Mouse (Mus musculus) retina, postnatal 7 days (tissue): ENCODE results near the gene Gm10197.

ENCODE experiments used
- DNase-seq: peaks from one replicate; pipeline ENCODE4 v3.0.0-alpha.2; 2012; ENCODE audit warnings: low read depth, low spot score

The Gm10197 gene

GRCm38 (mm10) chr19:53394552-53394951 is 23.0 kb upstream of the Gm10197 start:
- peak; percentile 58 for DNase-seq

GRCm38 (mm10) chr19:53393646-53394045 is 22.1 kb upstream of the Gm10197 start:
- DNase-seq, result no peak

- DNase-seq, result no peak
These were observed 21.3 kb upstream of the Gm10197 start for GRCm38 (mm10) chr19:53392781-53393343.

- no peak for DNase-seq
These were observed 20.2 kb upstream of the Gm10197 start for GRCm38 (mm10) chr19:53391787-53392186.

GRCm38 (mm10) chr19:53391386-53391785 is 19.8 kb upstream of the Gm10197 start:
- DNase-seq, result no peak

GRCm38 (mm10) chr19:53390495-53391007 is 19.0 kb upstream of the Gm10197 start, which contains the start of gene Smndc1:
Gene Smndc1 (minus strand): TSS chr19:53390578.
- DNase-seq, result peak; percentile 99

- no peak for DNase-seq
These were observed 18.4 kb upstream of the Gm10197 start for GRCm38 (mm10) chr19:53389851-53390431.

- no peak for DNase-seq
These were observed 17.9 kb upstream of the Gm10197 start for GRCm38 (mm10) chr19:53389417-53389816.

GRCm38 (mm10) chr19:53383336-53383735 is 11.8 kb upstream of the Gm10197 start:
- DNase-seq, result no peak

- no peak for DNase-seq
These were observed 6.9 kb upstream of the Gm10197 start for GRCm38 (mm10) chr19:53378421-53378820.

- no peak for DNase-seq
These were observed 6.1 kb upstream of the Gm10197 start for GRCm38 (mm10) chr19:53377652-53378051.

- no peak for DNase-seq
These were observed 4.2 kb upstream of the Gm10197 start for GRCm38 (mm10) chr19:53375816-53376215.

- DNase-seq, result no peak
These were observed 3.7 kb upstream of the Gm10197 start for GRCm38 (mm10) chr19:53375299-53375698.

GRCm38 (mm10) chr19:53373570-53373969 is 2.0 kb upstream of the Gm10197 start:
- DNase-seq, result no peak

GRCm38 (mm10) chr19:53370233-53370632 is 1.3 kb downstream of the Gm10197 start:
- DNase-seq, result no peak

GRCm38 (mm10) chr19:53369469-53370043 is 2.0 kb downstream of the Gm10197 start:
- DNase-seq, result peak; percentile 65

GRCm38 (mm10) chr19:53366881-53367280 is 4.7 kb downstream of the Gm10197 start:
- no peak for DNase-seq

- DNase-seq, result no peak
These were observed 5.3 kb downstream of the Gm10197 start for GRCm38 (mm10) chr19:53366057-53366775.

- no peak for DNase-seq
These were observed 6.6 kb downstream of the Gm10197 start for GRCm38 (mm10) chr19:53364963-53365362.

GRCm38 (mm10) chr19:53364551-53364950 is 7.0 kb downstream of the Gm10197 start:
- no peak for DNase-seq

GRCm38 (mm10) chr19:53362967-53363366 is 8.6 kb downstream of the Gm10197 start:
- DNase-seq, result no peak

- DNase-seq, result no peak
These were observed 11.2 kb downstream of the Gm10197 start for GRCm38 (mm10) chr19:53360265-53360958.
